In genomic region chr2:90566046-90566445, GRCm38 (mm10) we compare ENCODE assay signal across 7 mouse cellular contexts. TPM values are rescaled to one million over a fixed set of nuclear protein-coding genes. Genes with fewer than 3 reads are reported as not detected.
A peak's percentile ranks its signal among the peaks of the same experiment; 100 is the strongest.
DNase-seq lines count a peak whose midpoint lies in the region; ATAC-seq and TF ChIP-seq lines count a peak whose summit lies in the region.

No protein-coding gene starts in this region.

- TF ChIP-seq POLR2A in small intestine, adult 2 months (IDR thresholded peaks at IDR 0.05; ENCODE audit: low read depth, low read length), result no peak

- DNase-seq in limb, embryonic 10.5 days (ENCODE audit: low spot score), result no peak
- DNase-seq in kidney, adult 9 months, result peak; percentile 65
- no peak for DNase-seq in thymus, postnatal 14 days

- peaks cover 16% of the 10 kb centered on the region for H3K4me1 ChIP-seq in limb, embryonic 15.5 days
- H3K4me1 ChIP-seq in limb, embryonic 10.5 days, result peaks cover 9% of the 10 kb centered on the region
- peaks cover 76% of the 10 kb centered on the region for H3K4me1 ChIP-seq in erythroblast, embryonic 14.5 days (ENCODE audit: control insufficient read depth)
- peaks cover 38% of the 10 kb centered on the region for H3K4me1 ChIP-seq in small intestine, adult 2 months (ENCODE audit: control insufficient read depth, insufficient read depth, insufficient read length, low read length)
- H3K4me1 ChIP-seq in midbrain, embryonic 16.5 days (ENCODE audit: control insufficient read depth, insufficient read depth, low read length), result 0 out of 2 replicates have a peak, but pooled peaks cover under 1% of the 10 kb centered on the region

- H3K4me2 ChIP-seq in limb, embryonic 15.5 days, result no peak overlapping the region
- H3K4me2 ChIP-seq in midbrain, embryonic 16.5 days (ENCODE audit: low read length), result no peak overlapping the region

- 0 out of 2 replicates have a peak, but pooled peaks have one; percentile 21 for ATAC-seq in limb, embryonic 15.5 days (ENCODE audit: insufficient number of reproducible peaks, low FRiP score, low TSS enrichment, low read depth)
- ATAC-seq in midbrain, embryonic 16.5 days, result no peak

- TF ChIP-seq CTCF in small intestine, adult 2 months (IDR thresholded peaks at IDR 0.05; ENCODE audit: extremely low read depth, insufficient read length, insufficient replicate concordance, low read depth, low read length), result no peak

- no peak overlapping the region for H3K9ac ChIP-seq in limb, embryonic 15.5 days
- H3K9ac ChIP-seq in midbrain, embryonic 16.5 days (ENCODE audit: low read depth, low read length), result no peak overlapping the region

- no peaks in the 10 kb centered on the region for H3K36me3 ChIP-seq in limb, embryonic 15.5 days
- no peaks in the 10 kb centered on the region for H3K36me3 ChIP-seq in limb, embryonic 10.5 days
- H3K36me3 ChIP-seq in erythroblast, embryonic 14.5 days (ENCODE audit: control insufficient read depth), result peaks cover 4% of the 10 kb centered on the region
- H3K36me3 ChIP-seq in small intestine, adult 2 months (ENCODE audit: control insufficient read depth, insufficient read depth, low read length), result no peaks in the 10 kb centered on the region
- H3K36me3 ChIP-seq in midbrain, embryonic 16.5 days (ENCODE audit: control insufficient read depth, insufficient read depth, low read length), result no peaks in the 10 kb centered on the region

- WGBS in limb, embryonic 15.5 days, result 40% methylated on average over 7 of the region's 7 CpGs
- 69% methylated on average over 7 of the region's 7 CpGs for WGBS in limb, embryonic 10.5 days
- WGBS in small intestine, adult 2 months, result 30% methylated on average over 7 of the region's 7 CpGs
- 70% methylated on average over 7 of the region's 7 CpGs for WGBS in midbrain, embryonic 16.5 days

- H3K4me3 ChIP-seq in limb, embryonic 15.5 days, result no peak overlapping the region
- no peak overlapping the region for H3K4me3 ChIP-seq in limb, embryonic 10.5 days
- H3K4me3 ChIP-seq in erythroblast, embryonic 14.5 days (replicated peaks), result peak overlapping the region; percentile 35
- no peak overlapping the region for H3K4me3 ChIP-seq in small intestine, adult 2 months (ENCODE audit: low read depth, low read length)
- no peak overlapping the region for H3K4me3 ChIP-seq in midbrain, embryonic 16.5 days (ENCODE audit: low read depth, low read length)

- H3K27me3 ChIP-seq in limb, embryonic 15.5 days, result 0 out of 2 replicates have a peak, but pooled peaks cover 6% of the 10 kb centered on the region
- H3K27me3 ChIP-seq in limb, embryonic 10.5 days (ENCODE audit: low read depth, poor library complexity, severe bottlenecking), result no peaks in the 10 kb centered on the region
- no peaks in the 10 kb centered on the region for H3K27me3 ChIP-seq in erythroblast, embryonic 14.5 days (ENCODE audit: control insufficient read depth)
- H3K27me3 ChIP-seq in small intestine, adult 2 months (ENCODE audit: control insufficient read depth, insufficient read depth, low read length), result no peaks in the 10 kb centered on the region
- no peaks in the 10 kb centered on the region for H3K27me3 ChIP-seq in midbrain, embryonic 16.5 days (ENCODE audit: control insufficient read depth, insufficient read depth, low read depth, low read length)

- 0 out of 2 replicates have a peak overlapping the region, but pooled peaks have one; percentile 6 for H3K27ac ChIP-seq in limb, embryonic 15.5 days
- no peak overlapping the region for H3K27ac ChIP-seq in limb, embryonic 10.5 days
- peak overlapping the region; percentile 91 for H3K27ac ChIP-seq in small intestine, adult 2 months (ENCODE audit: insufficient read depth, low read depth, low read length)
- H3K27ac ChIP-seq in midbrain, embryonic 16.5 days (ENCODE audit: low read length), result no peak overlapping the region

- no peaks in the 10 kb centered on the region for H3K9me3 ChIP-seq in limb, embryonic 15.5 days
- H3K9me3 ChIP-seq in limb, embryonic 10.5 days (replicated peaks), result no peaks in the 10 kb centered on the region
- H3K9me3 ChIP-seq in erythroblast, embryonic 14.5 days (ENCODE audit: control insufficient read depth, low read length), result no peaks in the 10 kb centered on the region
- H3K9me3 ChIP-seq in midbrain, embryonic 16.5 days (replicated peaks; ENCODE audit: control insufficient read depth, low read length, poor library complexity, severe bottlenecking), result no peaks in the 10 kb centered on the region

RNA-seq across cellular contexts. Expression of gene Ptprj, which starts 14.4 kb away (rescaled TPM):
- polyA plus RNA-seq in limb, embryonic 15.5 days (2015; fragmentation: Nextera tagmentation; extraction: Ambion mirVana), result 1.5 and 1.8 TPM in 2 replicates
- polyA plus RNA-seq in limb, embryonic 10.5 days (2016; fragmentation: Nextera tagmentation; extraction: Ambion mirVana), result 1.0 and 1.3 TPM in 2 replicates
- polyA plus RNA-seq in erythroblast, embryonic 14.5 days (2012), result 0.01 TPM in 1 of 2 replicates, not detected in the other
- polyA plus RNA-seq in small intestine, adult 2 months (2012; rRNA removed), result 3.4 and 7.3 TPM in 2 replicates
- 5.4 and 5.9 TPM in 2 replicates for polyA plus RNA-seq in midbrain, embryonic 16.5 days (2015; fragmentation: Nextera tagmentation; extraction: Ambion mirVana)

Comparison
In these comparisons a context has a peak if more than half of its experiments do, and no peak if none do; other contexts are left out.
1. H3K27ac ChIP-seq: peak in limb, embryonic 15.5 days (single experiment) and small intestine, adult 2 months (single experiment); none in limb, embryonic 10.5 days (single experiment) and midbrain, embryonic 16.5 days (single experiment).